Mouse (Mus musculus): ENCODE measurements around the gene BC004004.
A peak's percentile ranks its signal among the peaks of the same experiment; 100 is the strongest.

GRCm38 (mm10) chr17:29263840-29264633, 4.6 kb upstream of the BC004004 start, which contains the start of gene Ppil1:
- no peak for TF ChIP-seq CTCF (IDR thresholded peaks at IDR 0.05; ENCODE audit: borderline replicate concordance, insufficient read depth, low read depth, low read length)
- peak; percentile 64; the same call in 1 of the 2 replicates for TF ChIP-seq POLR2A (IDR thresholded peaks at IDR 0.05; ENCODE audit: borderline replicate concordance, insufficient read depth, low read length)

Data from cerebellum, adult 2 months (tissue).